Mouse (Mus musculus): ENCODE data around the gene Pdgfb. TPM values are rescaled to one million over a fixed set of nuclear protein-coding genes. Genes with fewer than 3 reads are reported as not detected.

The Pdgfb gene
- polyA plus RNA-seq, 1 experiment from 2014 or later = 4.9 TPM

- H3K36me3 ChIP-seq (ENCODE audit: control insufficient read depth, insufficient read depth, low read length) = no peaks in the 10 kb centered on the region
- H3K4me2 ChIP-seq (ENCODE audit: low read length) = no peak overlapping the region
- H3K4me3 ChIP-seq (ENCODE audit: control insufficient read depth in 1 of 2, insufficient read depth in 1 of 2, low read depth in 1 of 2, low read length in 2 of 2) = no peak overlapping the region
- H3K4me1 ChIP-seq (ENCODE audit: control insufficient read depth in 2 of 2, insufficient read depth in 2 of 2, low read length in 2 of 2) = peaks cover 10 to 14% of the 10 kb centered on the region in 2 experiments
- 32% methylated on average over 7 of the region's 7 CpGs for WGBS
- H3K27me3 ChIP-seq (ENCODE audit: control insufficient read depth, insufficient read depth, low read length) = no peaks in the 10 kb centered on the region
- H3K9ac ChIP-seq (ENCODE audit: low read length) = no peak overlapping the region; the same call in 1 of the 2 replicates
- 0 out of 2 replicates have a peak, but pooled peaks cover 4% of the 10 kb centered on the region for H3K9me3 ChIP-seq (ENCODE audit: control insufficient read depth, low read length)
- peak overlapping the region; percentile 6 to 30; a peak in 2 of 4 replicates for H3K27ac ChIP-seq (replicated peaks in 1 of 2; ENCODE audit: control insufficient read depth in 1 of 2, insufficient read depth in 1 of 2, low read depth in 2 of 2, low read length in 2 of 2)
- 0 out of 2 replicates have a peak, but pooled peaks have one; percentile 19 for ATAC-seq (ENCODE audit: insufficient number of reproducible peaks, insufficient read depth, low FRiP score, low read depth)
Observed at GRCm38 (mm10) chr15:80054034-80054710, 39.4 kb upstream of the Pdgfb start.

DNA sequence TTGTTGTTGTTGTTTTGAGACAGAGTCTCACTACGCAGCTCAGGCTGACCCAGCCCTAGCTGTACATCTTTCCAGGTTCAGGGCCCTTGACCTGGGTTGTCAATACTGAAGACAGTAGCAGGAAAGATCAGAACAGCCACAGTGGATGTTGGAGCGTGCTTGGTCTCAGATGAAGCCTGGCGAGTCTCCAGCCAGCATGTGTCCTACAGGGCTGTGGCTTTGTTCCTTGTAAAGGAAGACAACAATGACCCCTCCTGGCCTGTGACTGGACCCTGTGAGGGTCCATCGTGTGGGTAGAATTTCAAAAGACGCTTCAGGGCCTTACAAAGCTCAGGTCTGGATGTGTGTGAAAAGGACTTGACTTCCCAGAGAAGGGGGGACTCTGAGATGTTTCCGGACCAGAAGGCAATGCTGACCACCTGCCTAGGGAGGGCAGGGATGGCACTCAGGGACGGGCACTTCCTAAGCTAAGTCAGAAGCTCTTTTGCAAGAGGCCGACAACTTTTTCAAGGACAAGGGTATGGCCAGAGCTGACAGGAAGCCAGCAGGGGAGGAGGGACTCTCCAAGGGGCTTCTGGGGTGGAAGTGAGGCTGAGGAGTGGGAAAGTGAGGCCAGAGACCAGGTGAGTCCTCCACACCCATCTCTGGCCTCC, 38.7 kb upstream of the Pdgfb start:
- Histone ChIP-seq H3K4me1 (ENCODE audit: control insufficient read depth in 2 of 2, insufficient read depth in 2 of 2, low read length in 2 of 2) (peaks cover 10 to 14% of the 10 kb centered on the region in 2 experiments), H3K4me2 (ENCODE audit: low read length) (no peak overlapping the region), H3K27me3 (ENCODE audit: control insufficient read depth, insufficient read depth, low read length) (no peaks in the 10 kb centered on the region), H3K4me3 (ENCODE audit: control insufficient read depth in 1 of 2, insufficient read depth in 1 of 2, low read depth in 1 of 2, low read length in 2 of 2) (no peak overlapping the region), H3K36me3 (ENCODE audit: control insufficient read depth, insufficient read depth, low read length) (no peaks in the 10 kb centered on the region), H3K9me3 (ENCODE audit: control insufficient read depth, low read length) (0 out of 2 replicates have a peak, but pooled peaks cover 4% of the 10 kb centered on the region), H3K27ac (replicated peaks in 1 of 2; ENCODE audit: control insufficient read depth in 1 of 2, insufficient read depth in 1 of 2, low read depth in 2 of 2, low read length in 2 of 2) (peak overlapping the region in 1 of 2 experiments; percentile 30; a peak in 2 of 4 replicates), H3K9ac (ENCODE audit: low read length) (peak overlapping the region; percentile 27; the same call in 1 of the 2 replicates)
- ATAC-seq (ENCODE audit: insufficient number of reproducible peaks, insufficient read depth, low FRiP score, low read depth) = no peak
- WGBS = 62% methylated on average over 8 of the region's 8 CpGs

- Histone ChIP-seq H3K9ac (ENCODE audit: low read length) (no peak overlapping the region), H3K36me3 (ENCODE audit: control insufficient read depth, insufficient read depth, low read length) (no peaks in the 10 kb centered on the region), H3K4me2 (ENCODE audit: low read length) (no peak overlapping the region), H3K9me3 (ENCODE audit: control insufficient read depth, low read length) (0 out of 2 replicates have a peak, but pooled peaks cover 4% of the 10 kb centered on the region), H3K4me3 (ENCODE audit: control insufficient read depth in 1 of 2, insufficient read depth in 1 of 2, low read depth in 1 of 2, low read length in 2 of 2) (no peak overlapping the region), H3K4me1 (ENCODE audit: control insufficient read depth in 2 of 2, insufficient read depth in 2 of 2, low read length in 2 of 2) (peaks cover 19 to 25% of the 10 kb centered on the region in 2 experiments), H3K27ac (replicated peaks in 1 of 2; ENCODE audit: control insufficient read depth in 1 of 2, insufficient read depth in 1 of 2, low read depth in 2 of 2, low read length in 2 of 2) (peak overlapping the region in 1 of 2 experiments; percentile 7; a peak in 2 of 4 replicates), H3K27me3 (ENCODE audit: control insufficient read depth, insufficient read depth, low read length) (no peaks in the 10 kb centered on the region)
- ATAC-seq (ENCODE audit: insufficient number of reproducible peaks, insufficient read depth, low FRiP score, low read depth) = no peak
- 81% methylated on average over 9 of the region's 9 CpGs for WGBS
Observed at GRCm38 (mm10) chr15:80051782-80052181, 37.0 kb upstream of the Pdgfb start.

- peak overlapping the region; percentile 53 to 55; a peak in 3 of 4 replicates for H3K27ac ChIP-seq (replicated peaks in 1 of 2; ENCODE audit: control insufficient read depth in 1 of 2, insufficient read depth in 1 of 2, low read depth in 2 of 2, low read length in 2 of 2)
- no peak for ATAC-seq (ENCODE audit: insufficient number of reproducible peaks, insufficient read depth, low FRiP score, low read depth)
- H3K9ac ChIP-seq (ENCODE audit: low read length) = no peak overlapping the region
- no peaks in the 10 kb centered on the region for H3K27me3 ChIP-seq (ENCODE audit: control insufficient read depth, insufficient read depth, low read length)
- H3K9me3 ChIP-seq (ENCODE audit: control insufficient read depth, low read length) = 0 out of 2 replicates have a peak, but pooled peaks cover 4% of the 10 kb centered on the region
- 68% methylated on average over 19 of the region's 19 CpGs for WGBS
- no peak overlapping the region for H3K4me3 ChIP-seq (ENCODE audit: control insufficient read depth in 1 of 2, insufficient read depth in 1 of 2, low read depth in 1 of 2, low read length in 2 of 2)
- H3K4me1 ChIP-seq (ENCODE audit: control insufficient read depth in 2 of 2, insufficient read depth in 2 of 2, low read length in 2 of 2) = peaks cover 19 to 25% of the 10 kb centered on the region in 2 experiments
- H3K36me3 ChIP-seq (ENCODE audit: control insufficient read depth, insufficient read depth, low read length) = no peaks in the 10 kb centered on the region
- H3K4me2 ChIP-seq (ENCODE audit: low read length) = no peak overlapping the region
Observed at GRCm38 (mm10) chr15:80051092-80051761, 36.5 kb upstream of the Pdgfb start.

DNA sequence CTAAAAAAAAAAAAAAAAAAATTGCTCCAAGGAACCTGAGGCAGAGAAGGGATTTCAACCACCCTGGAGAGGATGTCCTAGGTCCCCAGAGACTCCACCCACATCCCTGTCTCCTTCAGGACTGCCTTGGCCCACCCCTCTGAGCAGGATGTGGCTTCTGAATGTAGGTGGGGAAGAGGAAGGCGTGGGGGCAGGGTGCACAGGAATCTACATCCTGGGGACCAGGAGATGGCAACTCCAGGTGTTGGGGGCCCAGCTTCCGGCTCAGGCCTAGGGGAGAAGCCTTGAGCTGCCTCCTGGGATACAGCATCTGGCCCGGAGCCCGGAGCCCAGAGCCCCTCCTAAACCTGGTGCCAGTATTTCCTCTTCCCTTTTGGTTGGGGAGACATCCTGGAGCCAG, 35.3 kb upstream of the Pdgfb start:
- no peak for ATAC-seq (ENCODE audit: insufficient number of reproducible peaks, insufficient read depth, low FRiP score, low read depth)
- Histone ChIP-seq H3K36me3 (ENCODE audit: control insufficient read depth, insufficient read depth, low read length) (no peaks in the 10 kb centered on the region), H3K9me3 (ENCODE audit: control insufficient read depth, low read length) (peaks cover 8% of the 10 kb centered on the region; the same call in 1 of the 2 replicates), H3K4me1 (ENCODE audit: control insufficient read depth in 2 of 2, insufficient read depth in 2 of 2, low read length in 2 of 2) (peaks cover 19 to 25% of the 10 kb centered on the region in 2 experiments), H3K27me3 (ENCODE audit: control insufficient read depth, insufficient read depth, low read length) (no peaks in the 10 kb centered on the region), H3K27ac (replicated peaks in 1 of 2; ENCODE audit: control insufficient read depth in 1 of 2, insufficient read depth in 1 of 2, low read depth in 2 of 2, low read length in 2 of 2) (0 out of 4 replicates have a peak overlapping the region, but pooled peaks of 1 of the 2 experiments have one; percentile 44), H3K4me2 (ENCODE audit: low read length) (no peak overlapping the region), H3K9ac (ENCODE audit: low read length) (no peak overlapping the region), H3K4me3 (ENCODE audit: control insufficient read depth in 1 of 2, insufficient read depth in 1 of 2, low read depth in 1 of 2, low read length in 2 of 2) (no peak overlapping the region)
- 53% methylated on average over 4 of the region's 4 CpGs for WGBS

GRCm38 (mm10) chr15:80047973-80048372, 33.2 kb upstream of the Pdgfb start:
- Histone ChIP-seq H3K27me3 (ENCODE audit: control insufficient read depth, insufficient read depth, low read length) (no peaks in the 10 kb centered on the region), H3K4me2 (ENCODE audit: low read length) (0 out of 2 replicates have a peak overlapping the region, but pooled peaks have one; percentile 1), H3K36me3 (ENCODE audit: control insufficient read depth, insufficient read depth, low read length) (no peaks in the 10 kb centered on the region), H3K9ac (ENCODE audit: low read length) (no peak overlapping the region), H3K4me3 (ENCODE audit: control insufficient read depth in 1 of 2, insufficient read depth in 1 of 2, low read depth in 1 of 2, low read length in 2 of 2) (no peak overlapping the region), H3K27ac (replicated peaks in 1 of 2; ENCODE audit: control insufficient read depth in 1 of 2, insufficient read depth in 1 of 2, low read depth in 2 of 2, low read length in 2 of 2) (no peak overlapping the region), H3K9me3 (ENCODE audit: control insufficient read depth, low read length) (peaks cover 6% of the 10 kb centered on the region; the same call in 1 of the 2 replicates), H3K4me1 (ENCODE audit: control insufficient read depth in 2 of 2, insufficient read depth in 2 of 2, low read length in 2 of 2) (peaks cover 8 to 12% of the 10 kb centered on the region in 2 experiments; a peak in 3 of 4 replicates)
- WGBS = 0% methylated on average over 5 of the region's 5 CpGs
- no peak for ATAC-seq (ENCODE audit: insufficient number of reproducible peaks, insufficient read depth, low FRiP score, low read depth)

- Histone ChIP-seq H3K9me3 (ENCODE audit: control insufficient read depth, low read length) (peaks cover 3% of the 10 kb centered on the region; the same call in 1 of the 2 replicates), H3K4me3 (ENCODE audit: control insufficient read depth in 1 of 2, insufficient read depth in 1 of 2, low read depth in 1 of 2, low read length in 2 of 2) (no peak overlapping the region), H3K9ac (ENCODE audit: low read length) (no peak overlapping the region), H3K4me1 (ENCODE audit: control insufficient read depth in 2 of 2, insufficient read depth in 2 of 2, low read length in 2 of 2) (peaks cover 8 to 12% of the 10 kb centered on the region in 2 experiments; a peak in 3 of 4 replicates), H3K4me2 (ENCODE audit: low read length) (no peak overlapping the region), H3K27me3 (ENCODE audit: control insufficient read depth, insufficient read depth, low read length) (no peaks in the 10 kb centered on the region), H3K27ac (replicated peaks in 1 of 2; ENCODE audit: control insufficient read depth in 1 of 2, insufficient read depth in 1 of 2, low read depth in 2 of 2, low read length in 2 of 2) (no peak overlapping the region), H3K36me3 (ENCODE audit: control insufficient read depth, insufficient read depth, low read length) (no peaks in the 10 kb centered on the region)
- no peak for ATAC-seq (ENCODE audit: insufficient number of reproducible peaks, insufficient read depth, low FRiP score, low read depth)
- 67% methylated on average over 2 of the region's 2 CpGs for WGBS
Observed at GRCm38 (mm10) chr15:80047242-80047641, 32.5 kb upstream of the Pdgfb start.

All from heart, embryonic 14.5 days (tissue).